Mouse (Mus musculus) neural tube, embryonic 11.5 days (tissue): Measurements from ENCODE around the gene Cdh6. TPM values are rescaled to one million over a fixed set of nuclear protein-coding genes. Genes with fewer than 3 reads are reported as not detected.

Experiments
- ATAC-seq: fragments of 200-750 bp; cut with Nextera tagmentation; 2 replicates; pipeline ENCODE4 v1.8.0; 2017; ENCODE audit warnings: moderate number of reproducible peaks, mild to moderate bottlenecking, moderate TSS enrichment, moderate library complexity; ENCODE audit not compliant: insufficient read depth, low FRiP score, low TSS enrichment
- DNase-seq: peaks from one replicate; pipeline ENCODE4 v3.0.0-alpha.2; 2015; ENCODE audit warnings: low spot score
- H3K27ac ChIP-seq: fragments of 300-500 bp; sonication (generic); 2 replicates; pipeline ENCODE4 v1.5.1; 2014; ENCODE audit warnings: low read depth, mild to moderate bottlenecking, low read length
- H3K27me3 ChIP-seq: fragments of 300-500 bp; sonication (generic); 2 replicates; pipeline ENCODE4 v1.6.1; 2014; ENCODE audit warnings: mild to moderate bottlenecking, low read length, mixed read lengths; ENCODE audit not compliant: control insufficient read depth, insufficient read depth
- H3K36me3 ChIP-seq: fragments of 300-500 bp; sonication (generic); 2 replicates; pipeline ENCODE4 v1.6.1; 2014; ENCODE audit warnings: mild to moderate bottlenecking, low read length, moderate library complexity, mixed read lengths; ENCODE audit not compliant: control insufficient read depth, insufficient read depth
- H3K4me1 ChIP-seq: fragments of 300-500 bp; sonication (generic); 2 replicates; pipeline ENCODE4 v1.6.1; 2014; ENCODE audit warnings: low read length, mixed read lengths; ENCODE audit not compliant: control insufficient read depth, insufficient read depth
- H3K4me2 ChIP-seq: fragments of 300-500 bp; sonication (generic); 2 replicates; pipeline ENCODE4 v1.6.1; 2014; ENCODE audit warnings: low read depth, mild to moderate bottlenecking, moderate library complexity
- H3K4me3 ChIP-seq: fragments of 300-500 bp; sonication (generic); 2 replicates; pipeline ENCODE4 v1.5.1; 2014; ENCODE audit warnings: low read depth, low read length
- H3K9ac ChIP-seq: fragments of 300-500 bp; sonication (generic); 2 replicates; pipeline ENCODE4 v1.6.1; 2014; ENCODE audit warnings: mild to moderate bottlenecking, low read length
- H3K9me3 ChIP-seq: fragments of 300-500 bp; sonication (generic); 2 replicates; pipeline ENCODE4 v1.6.1; 2016; ENCODE audit warnings: low read length; ENCODE audit not compliant: control insufficient read depth
- WGBS: fragments of 180-500 bp; shearing (Covaris S2); extraction: QIAGEN DNeasy Blood & Tissue Kit; methylation state at CpG from one replicate; pipeline ENCODE4 v1.1.7; 2014; 5-methylcytosine and 5-hydroxymethylcytosine counted together
- polyA plus RNA-seq: library from polyadenylated mRNA; unstranded; fragments of >200 nt; fragmentation: Nextera tagmentation; extraction: Ambion mirVana; gene quantifications from 2 replicates; pipeline ENCODE4 v1.2.1, GENCODE M21; 2014

Gene Cdh6
- polyA plus RNA-seq, 1 experiment from 2014 or later, result 21.6 TPM

GRCm38 (mm10) chr15:13172365-13173070, 957 bp downstream of the Cdh6 start:
- peak; percentile 75 for ATAC-seq
- H3K4me1 ChIP-seq, result peaks cover 6% of the 10 kb centered on the region
- peak overlapping the region; percentile 89 for H3K27ac ChIP-seq
- no peaks in the 10 kb centered on the region for H3K9me3 ChIP-seq
- H3K9ac ChIP-seq, result peak overlapping the region; percentile 78
- WGBS, result under 1% methylated on average over 26 of the region's 26 CpGs
- peak; percentile 44 for DNase-seq
- no peaks in the 10 kb centered on the region for H3K27me3 ChIP-seq
- peak overlapping the region; percentile 79 for H3K4me2 ChIP-seq
- no peaks in the 10 kb centered on the region for H3K36me3 ChIP-seq
- H3K4me3 ChIP-seq, result peak overlapping the region; percentile 67

GRCm38 (mm10) chr15:13171486-13172364, 1.8 kb downstream of the Cdh6 start:
- Histone ChIP-seq H3K36me3 (no peaks in the 10 kb centered on the region), H3K9me3 (no peaks in the 10 kb centered on the region), H3K27ac (no peak overlapping the region), H3K4me3 (peak overlapping the region; percentile 67), H3K9ac (peak overlapping the region; percentile 78), H3K4me1 (peaks cover 6% of the 10 kb centered on the region), H3K27me3 (no peaks in the 10 kb centered on the region), H3K4me2 (peak overlapping the region; percentile 79)
- ATAC-seq (no peak), DNase-seq (peak; percentile 25)
- 2% methylated on average over 16 of the region's 16 CpGs for WGBS

- Histone ChIP-seq H3K27me3 (no peaks in the 10 kb centered on the region), H3K9ac (no peak overlapping the region), H3K27ac (no peak overlapping the region), H3K4me3 (no peak overlapping the region), H3K4me2 (no peak overlapping the region), H3K9me3 (no peaks in the 10 kb centered on the region), H3K4me1 (no peaks in the 10 kb centered on the region), H3K36me3 (no peaks in the 10 kb centered on the region)
- 91% methylated on average over 13 of the region's 13 CpGs for WGBS
- no peak for DNase-seq
- no peak for ATAC-seq
These were observed 8.2 kb downstream of the Cdh6 start for GRCm38 (mm10) chr15:13165094-13165885.

DNA sequence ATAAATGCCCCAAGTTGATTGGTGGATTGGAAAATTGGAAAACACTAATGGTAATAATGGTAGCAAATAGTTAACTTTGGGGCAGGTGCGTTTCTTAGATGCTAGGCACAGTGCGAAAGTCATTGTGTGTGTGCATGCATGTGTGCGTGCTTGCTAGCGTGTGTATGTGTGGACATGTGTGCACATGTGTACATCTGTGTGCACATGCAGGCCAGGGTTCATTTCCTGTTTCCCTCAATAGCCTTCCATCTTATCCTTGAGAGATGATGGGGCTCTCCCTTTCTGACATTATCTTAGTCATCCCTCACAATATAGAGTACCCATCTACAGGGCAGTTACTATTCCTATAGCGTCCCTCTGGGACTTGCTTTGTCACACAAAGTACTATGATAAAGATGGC, 17.7 kb downstream of the Cdh6 start:
- H3K9ac ChIP-seq, result no peak overlapping the region
- no peaks in the 10 kb centered on the region for H3K27me3 ChIP-seq

GRCm38 (mm10) chr15:13155418-13155817, 18.1 kb downstream of the Cdh6 start:
- DNase-seq (no peak), ATAC-seq (no peak)
- H3K36me3 ChIP-seq, result no peaks in the 10 kb centered on the region; the same call in 1 of the 2 replicates
- H3K27me3 ChIP-seq, result no peaks in the 10 kb centered on the region
- no peak overlapping the region for H3K4me3 ChIP-seq
- WGBS, result 86% methylated on average over 6 of the region's 6 CpGs
- no peaks in the 10 kb centered on the region for H3K4me1 ChIP-seq
- no peaks in the 10 kb centered on the region for H3K9me3 ChIP-seq
- no peak overlapping the region for H3K9ac ChIP-seq
- H3K27ac ChIP-seq, result no peak overlapping the region
- no peak overlapping the region for H3K4me2 ChIP-seq

More for the DNA sequence above, 17.7 kb downstream of the Cdh6 start:
- DNase-seq (no peak), ATAC-seq (no peak)
- H3K27ac ChIP-seq, result no peak overlapping the region
- H3K9me3 ChIP-seq, result no peaks in the 10 kb centered on the region
- H3K36me3 ChIP-seq, result no peaks in the 10 kb centered on the region; the same call in 1 of the 2 replicates
- no peaks in the 10 kb centered on the region for H3K4me1 ChIP-seq
- H3K4me2 ChIP-seq, result no peak overlapping the region
- H3K4me3 ChIP-seq, result no peak overlapping the region
- 89% methylated on average over 5 of the region's 5 CpGs for WGBS

- no peaks in the 10 kb centered on the region for H3K27me3 ChIP-seq
- H3K27ac ChIP-seq, result no peak overlapping the region
- no peak for DNase-seq
- H3K4me1 ChIP-seq, result no peaks in the 10 kb centered on the region
- ATAC-seq, result no peak
- H3K4me2 ChIP-seq, result no peak overlapping the region
- WGBS, result 87% methylated on average over 4 of the region's 4 CpGs
- no peak overlapping the region for H3K9ac ChIP-seq
- H3K36me3 ChIP-seq, result no peaks in the 10 kb centered on the region
- no peak overlapping the region for H3K4me3 ChIP-seq
- no peaks in the 10 kb centered on the region for H3K9me3 ChIP-seq
These were observed 31.5 kb downstream of the Cdh6 start for GRCm38 (mm10) chr15:13141983-13142382.

- Histone ChIP-seq H3K9ac (no peak overlapping the region), H3K27me3 (no peaks in the 10 kb centered on the region), H3K27ac (no peak overlapping the region), H3K4me2 (no peak overlapping the region), H3K36me3 (no peaks in the 10 kb centered on the region), H3K4me3 (no peak overlapping the region), H3K9me3 (no peaks in the 10 kb centered on the region), H3K4me1 (no peaks in the 10 kb centered on the region)
- 92% methylated on average over 5 of the region's 5 CpGs for WGBS
- DNase-seq (no peak), ATAC-seq (no peak)
These were observed 33.8 kb downstream of the Cdh6 start for GRCm38 (mm10) chr15:13139662-13140061.

GRCm38 (mm10) chr15:13137166-13137565, 36.3 kb downstream of the Cdh6 start:
- Histone ChIP-seq H3K4me1 (no peaks in the 10 kb centered on the region), H3K4me2 (no peak overlapping the region), H3K9ac (no peak overlapping the region), H3K36me3 (no peaks in the 10 kb centered on the region), H3K4me3 (no peak overlapping the region), H3K27me3 (no peaks in the 10 kb centered on the region), H3K27ac (no peak overlapping the region), H3K9me3 (no peaks in the 10 kb centered on the region)
- WGBS, result 90% methylated on average over 6 of the region's 6 CpGs
- no peak for ATAC-seq
- DNase-seq, result no peak
